Mouse (Mus musculus): ENCODE measurements around the gene Atp13a3.
"Not testable (repeated sequence)": the region's sequence is repeated elsewhere in the genome, so short reads cannot be mapped to it uniquely, and the experiment has no call there.

Gene Atp13a3

GRCm38 (mm10) chr16:30405925-30406670 lies at the start of gene Atp13a3:
Gene Atp13a3, minus strand, starts transcription at chr16:30405975.
- DNase-seq: no peak

- no peak for DNase-seq
These were observed 47.6 kb upstream of the Atp13a3 start for GRCm38 (mm10) chr16:30453213-30453975.

GRCm38 (mm10) chr16:30451174-30451573 lies 45.4 kb upstream of the Atp13a3 start:
- DNase-seq: not testable (repeated sequence)

- DNase-seq: no peak
These were observed 43.2 kb upstream of the Atp13a3 start for GRCm38 (mm10) chr16:30449017-30449416.

GRCm38 (mm10) chr16:30448169-30448568 lies 42.4 kb upstream of the Atp13a3 start:
- no peak for DNase-seq

- no peak for DNase-seq
These were observed 41.9 kb upstream of the Atp13a3 start for GRCm38 (mm10) chr16:30447642-30448041.

GRCm38 (mm10) chr16:30443411-30443810 lies 37.6 kb upstream of the Atp13a3 start:
- DNase-seq: no peak

- no peak for DNase-seq
These were observed 36.7 kb upstream of the Atp13a3 start for GRCm38 (mm10) chr16:30442451-30442850.

GRCm38 (mm10) chr16:30441409-30441808 lies 35.6 kb upstream of the Atp13a3 start:
- no peak for DNase-seq

GRCm38 (mm10) chr16:30439841-30440240 lies 34.1 kb upstream of the Atp13a3 start:
- DNase-seq: no peak

GRCm38 (mm10) chr16:30439411-30439810 lies 33.6 kb upstream of the Atp13a3 start:
- DNase-seq: no peak

- DNase-seq: no peak
These were observed 30.5 kb upstream of the Atp13a3 start for GRCm38 (mm10) chr16:30436276-30436675.

- DNase-seq: no peak
These were observed 29.6 kb upstream of the Atp13a3 start for GRCm38 (mm10) chr16:30435393-30435792.

- no peak for DNase-seq
These were observed 27.4 kb upstream of the Atp13a3 start for GRCm38 (mm10) chr16:30433148-30433547.

GRCm38 (mm10) chr16:30432111-30432510 lies 26.3 kb upstream of the Atp13a3 start:
- DNase-seq: no peak

GRCm38 (mm10) chr16:30430512-30431088 lies 24.8 kb upstream of the Atp13a3 start:
- no peak for DNase-seq

GRCm38 (mm10) chr16:30428753-30429260 lies 23.0 kb upstream of the Atp13a3 start:
- DNase-seq: no peak

- DNase-seq: no peak
These were observed 21.7 kb upstream of the Atp13a3 start for GRCm38 (mm10) chr16:30427466-30427865.

- DNase-seq: no peak
These were observed 21.2 kb upstream of the Atp13a3 start for GRCm38 (mm10) chr16:30427003-30427402.

GRCm38 (mm10) chr16:30425980-30426379 lies 20.2 kb upstream of the Atp13a3 start:
- no peak for DNase-seq

- DNase-seq: no peak
These were observed 18.3 kb upstream of the Atp13a3 start for GRCm38 (mm10) chr16:30424053-30424452.

GRCm38 (mm10) chr16:30416707-30417106 lies 10.9 kb upstream of the Atp13a3 start:
- no peak for DNase-seq

GRCm38 (mm10) chr16:30416284-30416683 lies 10.5 kb upstream of the Atp13a3 start:
- no peak for DNase-seq

GRCm38 (mm10) chr16:30412680-30413079 lies 6.9 kb upstream of the Atp13a3 start:
- no peak for DNase-seq

All from right cerebral cortex, postnatal 25 days (tissue).